ENCODE assay signal across 22 mouse cellular contexts in genomic region chr11:111020211-111020610, GRCm38 (mm10). TPM values are rescaled to one million over a fixed set of nuclear protein-coding genes. Genes with fewer than 3 reads are reported as not detected.
DNase-seq lines count a peak whose midpoint lies in the region; ATAC-seq lines count a peak whose summit lies in the region.
"Had no signal": no experiment of that assay in that cellular context is flagged by ENCODE, and none has a peak within 500 bp of the region (broad histone marks: within the 10 kb centered on the region; RNA-seq: fewer than 3 reads in every experiment).

No protein-coding gene starts in this region.

- peaks cover 3% of the 10 kb centered on the region; the same call in 1 of the 2 replicates for H3K4me1 ChIP-seq in midbrain, embryonic 11.5 days (ENCODE audit: control insufficient read depth, insufficient read depth, low read length)
- H3K4me1 ChIP-seq in midbrain, embryonic 16.5 days (ENCODE audit: control insufficient read depth, insufficient read depth, low read length) = 0 out of 2 replicates have a peak, but pooled peaks cover 2% of the 10 kb centered on the region

- H3K27me3 ChIP-seq in midbrain, embryonic 11.5 days (ENCODE audit: control insufficient read depth, insufficient read depth, low read length) = no peaks in the 10 kb centered on the region
- H3K27me3 ChIP-seq in midbrain, embryonic 16.5 days (ENCODE audit: control insufficient read depth, insufficient read depth, low read depth, low read length) = no peaks in the 10 kb centered on the region
- H3K27me3 ChIP-seq: embryonic facial prominence, embryonic 12.5 days; forebrain, embryonic 13.5 days; forebrain, embryonic 15.5 days; Patski had no signal

- H3K36me3 ChIP-seq in midbrain, embryonic 11.5 days (ENCODE audit: control insufficient read depth, insufficient read depth, low read length) = no peaks in the 10 kb centered on the region
- no peaks in the 10 kb centered on the region for H3K36me3 ChIP-seq in midbrain, embryonic 16.5 days (ENCODE audit: control insufficient read depth, insufficient read depth, low read length)
- H3K36me3 ChIP-seq: embryonic facial prominence, embryonic 10.5 days; embryonic facial prominence, embryonic 12.5 days; forebrain, embryonic 15.5 days had no signal

- WGBS in midbrain, embryonic 11.5 days = 50% methylated on average over 2 of the region's 2 CpGs
- WGBS in midbrain, embryonic 16.5 days = 35% methylated on average over 2 of the region's 2 CpGs

- DNase-seq in midbrain, embryonic 11.5 days (ENCODE audit: low spot score, missing footprints) = peak; percentile 44
- peak; percentile 4 for DNase-seq in brain, adult 2 months (ENCODE audit: low read depth, low spot score)
- no peak for DNase-seq in adrenal gland, adult 8-10 months
- no peak for DNase-seq in gastrocnemius, adult 8-10 months (ENCODE audit: low spot score in 2 of 2)
- DNase-seq: adrenal gland, postnatal 10 days; adrenal gland, postnatal 25 days; cerebellum, adult 11-12 months; cerebellum, adult 2 months; cerebellum, adult 9-10 months; cerebellum, postnatal 10 days; cerebellum, postnatal 25 days; forebrain, postnatal 0 days had no signal

- H3K4me3 ChIP-seq in midbrain, embryonic 11.5 days (ENCODE audit: low read depth, low read length) = no peak overlapping the region
- no peak overlapping the region for H3K4me3 ChIP-seq in midbrain, embryonic 16.5 days (ENCODE audit: low read depth, low read length)
- H3K4me3 ChIP-seq: embryonic facial prominence, embryonic 10.5 days; embryonic facial prominence, embryonic 12.5 days; forebrain, embryonic 13.5 days; forebrain, embryonic 15.5 days had no signal

- no peaks in the 10 kb centered on the region for H3K9me3 ChIP-seq in midbrain, embryonic 11.5 days (ENCODE audit: control insufficient read depth, low read length)
- no peaks in the 10 kb centered on the region for H3K9me3 ChIP-seq in midbrain, embryonic 16.5 days (replicated peaks; ENCODE audit: control insufficient read depth, low read length, poor library complexity, severe bottlenecking)
- H3K9me3 ChIP-seq: embryonic facial prominence, embryonic 10.5 days; embryonic facial prominence, embryonic 12.5 days; forebrain, embryonic 13.5 days; forebrain, embryonic 15.5 days had no signal

- H3K27ac ChIP-seq in midbrain, embryonic 11.5 days (ENCODE audit: low read depth, low read length) = no peak overlapping the region
- no peak overlapping the region for H3K27ac ChIP-seq in midbrain, embryonic 16.5 days (ENCODE audit: low read length)
- H3K27ac ChIP-seq: embryonic facial prominence, embryonic 12.5 days; forebrain, embryonic 13.5 days; forebrain, embryonic 15.5 days had no signal

- no peak overlapping the region for H3K9ac ChIP-seq in midbrain, embryonic 11.5 days (ENCODE audit: low read length)
- H3K9ac ChIP-seq in midbrain, embryonic 16.5 days (ENCODE audit: low read depth, low read length) = no peak overlapping the region
- H3K9ac ChIP-seq: embryonic facial prominence, embryonic 12.5 days; forebrain, embryonic 13.5 days; forebrain, embryonic 15.5 days; forebrain, postnatal 0 days had no signal

- H3K4me2 ChIP-seq in midbrain, embryonic 11.5 days = no peak overlapping the region
- H3K4me2 ChIP-seq in midbrain, embryonic 16.5 days (ENCODE audit: low read length) = no peak overlapping the region
- H3K4me2 ChIP-seq: embryonic facial prominence, embryonic 12.5 days; forebrain, embryonic 13.5 days; forebrain, embryonic 15.5 days had no signal

- ATAC-seq in midbrain, embryonic 11.5 days (ENCODE audit: low FRiP score) = no peak
- ATAC-seq in midbrain, embryonic 16.5 days = no peak
- ATAC-seq: activated CD4-positive, CD25-positive, alpha-beta regulatory T cell, adult 4 months; forebrain, embryonic 13.5 days; forebrain, embryonic 15.5 days; forebrain, postnatal 0 days; Patski had no signal

RNA-seq across cellular contexts. Expression of gene Kcnj2, which starts 45.8 kb away (rescaled TPM):
- polyA plus RNA-seq in midbrain, embryonic 11.5 days (2014; fragmentation: Nextera tagmentation; extraction: Ambion mirVana) = 0.50 and 0.51 TPM in 2 replicates
- polyA plus RNA-seq in midbrain, embryonic 16.5 days (2015; fragmentation: Nextera tagmentation; extraction: Ambion mirVana) = 1.4 and 1.6 TPM in 2 replicates
- 10 to 100 TPM in 3 of 4 experiments, 1 to 10 TPM in 1; 6.3 to 39.4 (median 22.9) TPM for total RNA-seq in adrenal gland, adult 8-10 months (2022)
- total RNA-seq in gastrocnemius, adult 8-10 months (2022) = 10 to 100 TPM; 43.3 to 55.5 (median 47.5) TPM
- total RNA-seq: MEL had no signal

RNA-seq across cellular contexts. Expression of gene Kcnj16, which starts 52.4 kb away (rescaled TPM):
- 0.04 TPM in 1 of 2 replicates, not detected in the other for polyA plus RNA-seq in midbrain, embryonic 11.5 days (2014; fragmentation: Nextera tagmentation; extraction: Ambion mirVana)
- polyA plus RNA-seq in midbrain, embryonic 16.5 days (2015; fragmentation: Nextera tagmentation; extraction: Ambion mirVana) = 1.4 and 1.8 TPM in 2 replicates
- under 1 TPM in 1 of 4 experiments, not detected in 3; 0.11 TPM for total RNA-seq in adrenal gland, adult 8-10 months (2022)
- total RNA-seq in gastrocnemius, adult 8-10 months (2022) = not detected
- total RNA-seq: adrenal gland, postnatal 25 days; ES-E14; MEL had no signal
- polyA plus RNA-seq: C2C12; forebrain, embryonic 13.5 days had no signal

Comparison
In these comparisons a context has a peak if more than half of its experiments do, and no peak if none do; other contexts are left out.
1. DNase-seq: peak in midbrain, embryonic 11.5 days (single experiment) and brain, adult 2 months (single experiment); none in adrenal gland, adult 8-10 months (single experiment) and gastrocnemius, adult 8-10 months (0 of 2).